Mouse (Mus musculus) retina, postnatal 7 days (tissue): ENCODE results near the gene Pde12.

Source experiments
- DNase-seq: peaks from one replicate; pipeline ENCODE4 v3.0.0-alpha.2; 2012; ENCODE audit warnings: low read depth, low spot score

Pde12 gene

DNA sequence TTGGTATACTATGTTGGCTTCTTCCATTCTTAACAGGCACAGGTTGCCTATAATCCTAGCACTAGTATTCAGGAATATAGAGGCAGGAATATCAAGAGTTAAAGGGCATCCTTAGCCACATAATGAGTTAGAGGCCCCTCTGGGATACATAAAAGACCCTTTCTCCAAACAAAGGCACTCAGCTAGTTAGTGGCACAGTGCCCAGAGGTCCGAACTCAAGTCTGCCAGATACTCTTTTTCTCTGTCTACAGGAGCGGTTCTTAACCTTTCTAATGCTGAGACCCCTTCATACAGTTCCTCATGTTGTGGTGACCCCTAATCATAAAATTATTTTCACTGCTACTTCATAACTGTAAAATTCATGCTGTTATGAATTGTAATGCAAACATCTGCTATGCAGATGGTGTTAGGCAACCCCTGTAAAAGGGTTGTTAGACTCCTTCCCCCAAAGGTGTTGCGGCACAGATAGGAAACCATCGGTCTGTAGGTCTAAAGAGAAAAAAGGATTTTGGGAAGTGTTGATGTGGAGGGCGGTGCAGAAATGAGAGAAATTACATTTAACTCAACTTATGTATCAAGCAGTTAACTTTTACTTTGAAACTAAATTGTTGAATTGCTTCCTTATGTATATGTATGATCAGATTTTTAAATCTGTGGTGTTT is 23.6 kb downstream of the Pde12 start:
- DNase-seq = no peak

DNA sequence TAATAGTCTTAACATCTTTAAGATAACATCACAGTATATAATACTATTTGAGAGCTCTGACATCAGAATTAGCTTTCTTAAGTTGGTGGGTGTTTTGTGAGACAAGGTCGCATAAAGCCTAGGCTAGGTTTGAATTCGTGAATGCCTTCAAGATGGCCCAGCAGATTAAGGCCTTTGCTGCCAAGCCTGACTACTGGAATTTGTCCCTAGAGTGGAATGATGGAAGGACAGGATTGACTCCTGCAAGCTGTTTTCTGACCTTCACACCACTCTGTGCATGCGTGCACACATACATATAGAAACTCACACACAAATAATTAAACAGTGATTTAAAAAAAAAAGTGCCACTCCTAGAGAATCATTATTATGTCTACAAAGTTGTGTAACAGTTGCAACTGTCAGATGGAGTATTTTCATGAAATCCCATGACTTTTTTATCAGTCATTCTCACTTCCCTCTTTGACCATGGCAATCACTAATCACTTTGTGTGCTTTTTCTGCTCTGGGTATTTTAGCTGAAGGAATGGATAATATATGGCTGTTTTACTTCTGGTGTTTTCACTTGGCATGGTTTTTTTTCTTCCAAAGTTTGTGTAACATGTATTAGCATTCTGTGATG is 26.6 kb downstream of the Pde12 start:
- no peak for DNase-seq

DNA sequence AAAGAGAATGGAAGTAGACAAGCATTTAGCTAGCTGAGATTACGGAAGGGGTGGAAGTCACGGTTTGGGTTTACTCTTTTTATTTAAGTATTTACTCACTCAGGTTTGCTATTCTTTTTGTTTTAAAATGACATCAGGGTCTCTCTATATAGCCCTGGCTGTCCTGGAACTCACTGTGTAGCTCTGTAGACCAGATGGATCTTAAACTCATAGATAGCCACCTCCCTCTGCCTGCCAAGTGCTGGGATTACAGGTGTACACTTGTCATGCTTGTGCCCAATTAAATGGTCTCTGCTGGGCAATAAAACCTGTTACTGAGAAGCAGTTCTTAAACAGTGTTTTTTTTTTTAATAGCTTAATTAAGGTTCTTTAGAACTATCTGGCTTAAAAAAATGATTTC is 29.7 kb downstream of the Pde12 start:
- no peak for DNase-seq

DNA sequence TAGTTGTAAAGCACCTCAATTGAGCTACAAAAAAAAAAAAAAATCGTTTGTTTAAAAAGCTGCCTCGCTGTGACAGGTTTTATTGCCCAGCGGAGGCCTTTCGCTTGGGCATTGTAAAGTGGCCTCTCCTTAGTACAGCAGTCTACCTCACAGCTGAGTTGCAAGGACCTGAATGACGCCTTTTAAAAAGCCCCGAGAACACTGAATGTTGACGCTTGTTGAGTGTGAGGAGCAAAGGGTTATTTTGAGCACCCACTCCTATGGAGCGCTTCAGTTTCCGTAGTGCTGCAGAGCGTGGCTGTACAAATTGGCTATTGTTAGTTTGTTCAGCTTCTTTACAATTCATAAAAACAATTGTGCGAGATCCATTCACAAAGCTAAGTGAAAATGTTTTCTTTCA is 30.4 kb downstream of the Pde12 start:
- DNase-seq = no peak

DNA sequence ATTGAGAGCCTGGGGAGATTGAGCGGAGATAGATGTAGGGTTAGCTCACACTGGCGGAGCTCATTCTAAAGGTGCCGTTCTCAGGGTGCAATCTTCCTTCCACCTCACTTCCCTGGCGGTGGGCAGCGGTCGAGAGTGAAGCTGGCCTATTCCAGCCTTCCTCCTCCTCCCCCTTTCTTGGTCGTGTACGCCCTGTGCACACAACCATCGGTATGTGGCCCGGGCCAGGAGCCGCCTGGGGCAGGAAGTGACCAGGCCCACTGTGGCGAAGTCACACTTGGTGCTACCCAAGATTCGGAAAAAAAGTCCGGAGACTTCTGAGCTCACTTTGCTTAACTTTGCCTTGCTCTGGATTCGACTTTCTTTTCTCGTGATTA is 31.0 kb downstream of the Pde12 start:
- peak; percentile 6 for DNase-seq

DNA sequence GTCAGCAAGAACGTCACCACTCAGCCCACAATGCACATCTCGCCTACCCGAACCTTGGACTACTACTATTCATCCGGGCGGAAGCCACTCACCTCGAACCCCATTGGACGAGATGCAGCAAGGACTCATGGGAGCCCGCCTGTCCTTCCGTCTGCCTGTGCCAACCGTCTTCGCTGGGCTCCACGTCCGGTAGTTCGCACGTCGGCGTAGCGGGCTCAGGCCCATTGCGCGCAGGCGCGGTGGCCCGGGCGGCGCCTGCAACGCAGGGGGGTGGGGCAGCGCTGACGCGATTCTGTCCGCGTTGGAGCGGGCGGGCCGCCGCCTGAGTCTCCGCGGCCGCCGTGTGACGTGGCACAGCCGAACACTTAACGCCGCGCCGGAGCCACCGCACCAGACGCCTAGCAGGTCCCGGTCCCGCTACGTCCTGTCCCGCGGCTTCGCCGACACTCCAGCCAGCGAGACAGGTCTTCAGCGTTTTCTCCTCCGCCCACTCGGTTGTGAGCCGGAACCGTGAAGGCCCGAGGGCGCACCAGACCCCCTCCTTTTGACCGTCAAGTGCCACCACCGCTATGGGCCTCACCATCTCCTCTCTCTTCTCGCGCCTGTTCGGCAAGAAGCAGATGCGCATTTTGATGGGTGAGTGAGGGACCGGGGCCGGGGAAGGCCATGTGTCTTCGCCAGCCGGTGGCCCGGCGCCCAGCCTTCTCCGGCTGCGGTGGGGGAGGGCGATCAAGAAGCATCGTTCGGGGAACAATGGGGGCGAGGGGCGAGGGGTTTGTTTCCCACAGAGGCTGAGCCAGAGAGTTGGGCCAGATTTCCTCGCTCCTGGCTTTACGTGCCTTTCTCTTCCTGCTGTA is 31.6 kb downstream of the Pde12 start, which contains the start of gene Arf4:
Arf4 (plus strand) TSS at position 224 of the 857 bp plus-strand sequence.
- DNase-seq = peak; percentile 94

DNA sequence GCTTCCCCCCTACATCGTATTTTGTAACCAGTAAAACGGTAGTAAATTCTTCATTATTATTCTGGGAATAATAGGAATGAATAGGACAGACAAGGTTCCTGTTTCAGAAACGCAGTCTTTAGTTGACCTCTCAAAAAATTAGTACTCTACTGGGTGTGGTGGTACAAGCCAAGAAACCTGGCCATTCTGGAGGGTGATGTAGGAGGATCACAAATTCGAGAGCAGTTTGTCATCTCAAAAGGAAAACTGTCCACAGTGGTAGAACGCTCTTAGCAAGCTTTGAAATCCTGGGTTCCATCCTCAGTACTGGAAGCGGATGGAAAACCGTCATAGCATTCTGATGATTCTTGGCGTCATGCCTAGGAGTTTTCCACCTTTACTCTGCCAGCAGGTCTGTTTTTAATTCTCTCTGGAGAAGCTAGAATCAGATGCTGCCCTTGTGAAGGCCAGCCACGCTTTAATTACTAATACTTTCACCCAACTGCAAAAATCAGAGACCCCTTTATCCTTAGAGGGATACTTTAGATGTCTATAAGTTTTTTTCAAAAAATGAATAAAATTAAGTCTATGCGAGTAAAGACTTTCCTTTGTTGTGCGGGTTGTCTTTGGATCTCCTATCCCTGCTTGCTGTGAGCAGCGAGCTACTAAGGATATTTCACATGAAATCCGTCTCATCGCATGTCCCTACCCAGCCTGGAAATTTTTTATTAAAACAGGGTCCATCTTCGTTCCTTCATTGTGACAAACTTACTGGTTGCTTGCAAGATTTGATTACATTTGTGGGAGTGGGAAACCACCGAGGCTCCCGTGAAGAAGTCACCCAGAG is 32.4 kb downstream of the Pde12 start:
- no peak for DNase-seq

DNA sequence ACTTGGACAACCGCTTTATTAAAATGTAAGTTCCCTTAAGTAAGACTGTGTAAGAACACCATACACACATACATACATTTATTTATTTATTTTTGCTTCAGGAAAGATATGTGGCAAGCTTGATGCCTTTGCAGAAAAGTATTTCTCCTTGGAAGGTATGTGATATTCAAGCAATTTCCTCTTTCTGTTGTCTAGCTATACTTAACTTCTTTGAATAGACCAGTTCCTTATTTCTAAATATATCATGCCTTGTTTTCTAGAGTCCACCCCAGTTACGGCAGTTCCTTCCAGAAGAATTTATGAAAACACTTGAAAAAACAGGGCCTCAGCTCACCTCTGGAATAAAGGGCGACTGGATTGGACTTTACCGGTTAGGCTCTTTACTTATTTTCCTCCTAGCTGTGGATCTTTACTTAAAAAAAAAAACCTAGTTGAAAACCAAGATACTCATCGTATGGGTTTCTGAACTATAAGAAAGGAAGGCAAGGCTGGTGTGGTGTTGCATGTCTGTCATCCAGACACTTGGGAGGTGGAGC is 43.0 kb downstream of the Pde12 start:
- no peak for DNase-seq

DNA sequence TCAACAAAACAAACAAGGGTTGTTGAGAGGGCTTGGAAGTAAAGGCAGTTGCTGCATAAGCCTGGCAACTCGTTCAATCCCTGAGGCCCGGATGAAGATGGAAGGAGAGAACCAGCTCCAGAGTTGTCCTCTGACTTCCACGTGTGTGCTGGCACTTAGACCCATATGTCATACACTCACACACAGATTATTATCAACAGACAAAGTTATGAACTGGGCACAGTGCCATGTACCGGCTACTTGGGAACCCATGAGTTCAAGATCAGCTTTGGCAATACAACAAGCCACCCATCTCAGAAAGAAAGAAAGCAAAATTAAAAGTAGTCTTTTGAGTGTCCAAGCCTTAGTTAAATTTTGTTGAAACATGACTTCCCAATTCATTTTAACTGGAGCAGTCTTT is 44.4 kb downstream of the Pde12 start:
- no peak for DNase-seq

DNA sequence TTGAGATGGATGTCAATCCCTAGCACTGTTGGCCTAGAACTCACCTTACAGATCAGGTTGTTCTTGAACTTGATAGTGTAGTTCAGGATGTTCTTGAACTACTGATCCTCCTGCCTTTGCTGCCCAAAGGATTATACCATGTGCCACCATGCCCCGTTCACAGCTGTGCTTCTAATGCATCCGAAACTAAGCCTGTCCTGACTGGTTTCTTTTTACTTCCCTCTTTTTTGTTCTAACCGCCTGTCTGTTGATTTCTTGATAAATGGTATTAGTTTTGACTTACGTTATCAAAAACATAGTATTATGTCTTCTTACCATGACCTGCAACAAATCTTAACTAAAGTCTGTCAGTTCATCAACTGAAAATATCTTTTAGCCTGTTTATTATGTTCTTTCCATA is 59.0 kb downstream of the Pde12 start:
- no peak for DNase-seq
